Mouse (Mus musculus) cerebellum, adult 9-10 months (tissue): ENCODE data around the gene Sap30l.
A peak's percentile ranks its signal among the peaks of the same experiment; 100 is the strongest.
"Not testable (repeated sequence)": the region's sequence is repeated elsewhere in the genome, so short reads cannot be mapped to it uniquely, and the experiment has no call there.

Experiments
- DNase-seq: peaks from one replicate; pipeline ENCODE4 v3.0.0; 2022

The Sap30l gene

DNA sequence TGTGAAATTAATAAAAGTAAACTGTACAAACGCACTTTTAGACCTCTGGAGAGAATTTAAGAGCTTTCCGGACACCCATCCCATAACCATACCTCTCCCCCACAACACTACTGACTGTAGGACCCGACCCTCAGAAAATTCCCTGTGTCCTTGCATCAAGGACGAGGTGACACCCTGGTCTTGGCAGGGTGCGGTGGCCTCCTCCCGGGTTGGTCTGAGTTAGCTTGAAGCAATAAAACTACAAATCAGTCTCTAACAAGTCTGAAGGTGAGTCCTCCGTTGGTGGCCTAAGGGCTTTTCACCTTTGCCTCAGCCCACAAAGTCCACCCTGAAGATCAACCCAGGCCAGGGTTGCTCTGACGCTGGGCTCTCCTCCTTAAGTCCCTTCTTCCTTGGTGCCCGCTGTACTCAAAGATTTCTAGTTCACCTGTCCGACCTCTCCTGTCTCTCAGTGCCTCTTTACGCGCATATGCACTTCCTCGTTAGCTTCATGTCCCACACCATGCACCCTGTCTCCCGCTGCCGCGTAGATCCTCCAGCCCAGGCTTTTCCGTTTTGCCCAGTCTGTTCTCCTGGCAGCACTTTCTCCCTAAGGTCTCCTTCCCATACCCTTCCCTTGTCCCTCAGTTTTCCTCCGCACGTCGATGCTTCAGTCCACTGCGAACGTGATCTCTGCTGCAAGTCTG, 1.0 kb upstream of the Sap30l start:
- peak; percentile 18 for DNase-seq

- DNase-seq, result peak; percentile 39
These were observed 501 bp downstream of the Sap30l start for GRCm38 (mm10) chr11:57801766-57802510.

GRCm38 (mm10) chr11:57802511-57802870, 1.1 kb downstream of the Sap30l start:
- DNase-seq, result peak; percentile 32

GRCm38 (mm10) chr11:57805047-57805446, 3.6 kb downstream of the Sap30l start:
- no peak for DNase-seq

DNA sequence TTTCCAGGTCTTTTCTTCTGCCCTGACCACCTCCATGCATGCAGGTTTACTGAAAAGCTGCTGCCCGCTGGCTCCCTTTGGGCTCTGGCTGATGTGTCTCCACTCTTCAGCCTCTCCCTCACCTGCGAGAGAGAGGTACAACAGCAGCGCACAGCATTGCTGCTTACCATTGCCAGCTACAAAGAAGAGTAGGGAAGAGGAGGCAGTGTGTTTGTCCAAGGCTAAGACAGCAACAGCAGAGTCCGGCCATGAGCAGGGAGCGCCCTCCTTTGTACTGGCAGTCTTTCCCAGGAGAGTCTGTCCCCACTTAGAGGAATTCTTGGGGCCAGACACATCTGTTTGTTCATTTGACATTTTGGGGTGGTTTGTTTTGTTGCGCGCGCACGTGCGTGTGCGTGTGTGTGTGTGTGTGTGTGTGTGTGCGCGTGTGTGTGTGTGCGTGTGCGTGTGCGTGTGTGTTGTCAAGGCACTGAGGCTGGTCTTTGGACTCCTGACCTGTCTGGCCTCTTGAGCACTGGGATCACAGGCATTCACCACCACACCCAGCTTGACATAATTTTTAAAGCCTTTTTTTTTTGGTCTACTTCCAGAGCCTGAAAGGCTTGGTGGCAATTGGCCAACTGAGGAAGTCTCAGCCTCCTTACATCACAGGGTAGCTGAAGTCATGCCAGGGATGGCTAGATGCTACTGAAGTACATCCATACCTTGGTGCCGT, 7.7 kb downstream of the Sap30l start:
- no peak for DNase-seq

DNA sequence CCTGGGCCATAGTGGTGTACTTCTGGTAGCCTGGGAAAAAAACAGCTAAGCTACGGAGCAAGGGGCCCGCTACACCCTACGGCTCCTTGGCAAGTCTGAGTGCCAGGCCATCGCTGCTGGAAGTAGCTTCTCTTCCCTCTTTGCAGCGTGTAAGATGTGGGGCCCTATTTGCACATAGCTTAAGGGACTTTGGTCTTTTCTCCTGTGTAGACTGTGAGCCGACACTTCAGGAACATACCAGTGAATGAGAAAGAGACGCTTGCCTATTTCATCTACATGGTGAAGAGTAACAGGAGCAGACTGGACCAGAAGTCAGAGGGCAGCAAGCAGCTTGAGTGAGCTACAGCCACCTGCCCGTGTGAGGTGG, 8.3 kb downstream of the Sap30l start:
- no peak for DNase-seq

DNA sequence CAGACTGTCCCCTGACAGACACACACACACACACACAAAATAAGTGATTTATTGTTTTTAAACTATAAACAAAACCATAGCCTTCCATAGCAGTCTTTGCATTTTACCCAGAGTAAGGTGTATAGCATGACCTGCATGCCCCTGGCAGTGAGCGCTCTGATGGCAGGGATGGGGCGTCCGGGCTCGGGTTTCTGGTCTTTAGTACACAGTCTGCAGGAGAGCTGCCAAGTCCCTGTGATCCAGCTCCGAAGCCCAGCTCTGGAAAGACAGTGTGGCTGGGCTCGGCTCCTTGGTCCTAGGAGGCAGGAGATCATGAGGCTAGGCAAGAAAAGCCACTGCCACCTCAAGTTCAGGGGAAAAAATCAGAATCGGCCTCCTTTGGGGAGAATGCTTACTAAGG, 9.6 kb downstream of the Sap30l start:
- DNase-seq, result no peak

- DNase-seq, result no peak
These were observed 10.8 kb downstream of the Sap30l start for GRCm38 (mm10) chr11:57812212-57812611.

DNA sequence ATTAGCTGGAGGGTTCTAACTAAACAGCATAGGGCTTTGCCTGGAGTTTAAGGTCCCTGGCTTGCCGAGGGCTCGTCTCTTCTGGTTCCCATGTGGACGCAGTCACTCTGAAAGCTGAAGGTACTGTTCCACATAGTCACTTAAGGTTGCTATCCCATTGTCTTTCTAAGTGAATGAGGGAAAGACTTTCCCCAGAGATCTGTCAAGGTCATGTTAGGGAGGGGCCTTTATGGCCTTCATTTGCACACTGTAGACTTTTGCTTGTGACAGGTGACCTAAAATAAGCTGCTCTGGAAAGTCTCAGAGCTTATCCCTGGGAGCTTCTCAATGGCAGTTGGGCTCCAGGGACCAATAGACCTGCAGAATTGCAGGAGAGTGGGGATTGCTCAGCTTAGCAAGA, 12.2 kb downstream of the Sap30l start:
- DNase-seq, result no peak

- no peak for DNase-seq
These were observed 16.8 kb downstream of the Sap30l start for GRCm38 (mm10) chr11:57818189-57818588.

GRCm38 (mm10) chr11:57819999-57820581, 18.7 kb downstream of the Sap30l start:
- DNase-seq, result peak; percentile 48

DNA sequence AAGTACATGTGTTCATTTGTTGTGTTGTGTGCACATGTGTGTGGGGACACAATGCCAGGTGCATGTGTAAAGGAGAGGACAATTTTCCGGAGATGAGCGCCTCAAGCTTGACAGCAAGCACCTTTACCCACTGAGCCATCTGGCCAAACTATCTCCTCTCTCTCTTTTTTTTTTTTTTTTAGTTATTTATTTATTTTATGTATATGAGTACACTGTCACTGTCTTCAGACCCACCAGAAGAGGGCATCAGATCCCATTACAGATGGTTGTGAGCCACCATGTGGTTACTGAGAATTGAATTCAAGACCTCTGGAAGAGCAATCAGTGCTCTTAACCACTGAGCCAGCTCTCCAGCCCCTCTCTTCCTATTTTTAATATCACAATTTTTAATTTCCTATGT, 21.7 kb downstream of the Sap30l start:
- not testable (repeated sequence) for DNase-seq

DNA sequence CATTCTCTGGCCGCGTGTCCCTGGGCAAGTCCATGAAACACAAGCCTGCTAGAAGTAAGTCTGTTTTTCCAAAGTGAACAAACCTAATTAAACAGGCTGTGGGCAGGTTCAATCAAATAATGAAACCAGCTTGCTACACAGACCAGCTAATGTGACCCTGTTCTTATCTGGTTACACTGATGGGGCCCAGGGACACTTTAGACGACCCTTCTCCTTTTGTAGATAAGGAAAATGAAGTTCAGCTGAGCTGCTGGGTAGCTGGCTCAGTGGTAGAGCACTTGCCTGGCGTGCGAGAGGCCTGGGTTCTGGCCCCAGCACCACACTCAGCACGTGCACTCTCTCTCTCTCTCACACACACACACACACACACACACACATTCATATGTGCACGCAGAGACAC, 22.3 kb downstream of the Sap30l start:
- no peak for DNase-seq

GRCm38 (mm10) chr11:57825234-57825633, 23.8 kb downstream of the Sap30l start:
- DNase-seq, result not testable (repeated sequence)

- no peak for DNase-seq
These were observed 25.8 kb downstream of the Sap30l start for GRCm38 (mm10) chr11:57827048-57827914.

DNA sequence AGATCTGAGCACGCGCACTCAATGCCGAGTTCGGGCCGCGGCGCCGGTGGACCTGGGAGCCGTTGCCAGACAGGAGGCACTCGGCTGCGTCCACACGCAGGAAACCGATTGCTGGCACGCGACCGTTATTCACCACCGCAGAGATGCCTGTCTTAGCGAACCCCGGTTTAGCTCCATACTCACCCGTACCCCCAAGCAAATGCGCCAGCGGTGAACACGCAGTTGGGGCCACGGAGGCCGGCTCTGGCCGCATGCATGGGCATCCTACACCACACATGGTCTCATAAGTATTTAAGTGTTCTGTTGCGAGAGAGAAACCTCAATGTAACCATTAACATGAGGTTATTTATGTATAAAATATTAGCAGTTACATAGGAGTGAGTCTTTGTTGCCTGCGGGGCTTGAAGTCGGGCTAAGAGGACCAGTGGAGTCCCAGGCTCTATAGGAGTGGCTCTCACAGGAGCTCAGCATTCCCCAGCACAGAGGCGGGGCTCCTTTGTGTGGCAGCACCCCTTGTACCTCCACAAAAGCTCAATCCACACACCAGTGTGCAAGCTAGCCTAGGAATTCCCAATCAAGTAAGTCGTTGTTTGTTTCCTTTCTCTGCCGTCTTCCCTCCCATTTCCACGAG, 26.6 kb downstream of the Sap30l start:
- no peak for DNase-seq

DNA sequence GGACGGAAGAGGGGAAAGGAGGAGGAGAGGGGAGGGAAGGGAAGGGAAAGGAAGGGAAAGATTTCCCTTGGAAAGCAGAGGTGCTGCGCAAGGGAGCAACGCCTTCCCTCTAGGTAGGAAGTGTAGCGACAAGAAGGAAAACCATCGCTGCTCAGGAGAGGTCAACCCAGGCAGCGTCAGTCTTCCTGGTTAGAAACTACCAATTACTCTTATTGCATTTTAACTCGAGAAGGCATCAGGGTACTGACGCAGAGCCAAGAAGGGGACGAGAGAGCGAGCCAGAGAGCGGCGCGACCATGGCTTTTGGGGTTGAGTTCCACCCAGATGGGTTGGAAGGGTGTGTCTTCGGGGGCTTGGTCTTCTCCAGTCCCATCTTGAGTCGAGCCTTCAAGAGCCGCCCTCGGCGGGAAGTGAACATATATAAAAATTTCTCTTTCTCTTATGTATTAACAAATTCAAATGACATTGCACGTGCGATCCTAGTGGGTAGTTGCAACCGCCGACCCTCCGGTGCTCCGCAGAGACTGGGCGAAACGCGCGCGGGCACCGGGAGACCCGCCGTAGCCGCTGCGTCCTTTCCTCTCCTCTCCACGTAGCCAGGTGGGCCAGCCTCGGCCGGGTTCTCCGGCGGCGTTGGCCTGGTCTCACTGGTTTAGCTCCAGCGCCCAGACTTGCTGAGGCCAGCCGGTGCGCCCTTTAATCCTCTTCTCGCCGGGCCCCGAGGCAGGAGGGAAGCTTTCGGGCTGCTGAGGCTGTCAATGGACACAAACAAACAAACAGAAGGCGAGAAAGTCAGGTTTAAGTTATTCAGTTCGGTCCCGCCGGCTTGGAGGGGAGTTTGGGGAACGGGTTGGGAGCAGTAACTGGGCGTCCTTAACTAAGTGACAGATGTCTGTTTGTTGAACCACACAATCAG, 27.8 kb downstream of the Sap30l start:
- DNase-seq, result no peak

- DNase-seq, result no peak
These were observed 28.7 kb downstream of the Sap30l start for GRCm38 (mm10) chr11:57829871-57830775.

- no peak for DNase-seq
These were observed 29.9 kb downstream of the Sap30l start for GRCm38 (mm10) chr11:57831281-57831781.

DNA sequence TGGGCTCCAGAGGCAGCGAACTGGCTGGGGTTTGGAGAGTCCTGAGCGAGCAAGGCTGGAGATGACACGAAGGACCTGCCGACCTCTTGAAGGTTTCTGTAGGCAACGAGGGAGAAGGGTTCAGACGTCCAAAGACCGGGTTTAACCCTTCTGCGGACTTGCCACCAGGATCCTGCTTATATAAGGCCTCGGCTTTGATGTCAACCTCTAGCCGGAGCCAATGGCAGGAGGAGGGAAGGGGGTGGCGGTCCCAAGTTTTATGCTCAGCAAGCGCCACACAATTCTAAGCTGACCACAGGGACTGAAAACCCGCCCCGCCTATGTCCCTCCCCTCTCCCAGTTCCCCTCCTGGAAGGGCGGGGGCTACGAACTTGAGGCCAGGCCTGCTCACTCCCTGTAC, 30.4 kb downstream of the Sap30l start:
- no peak for DNase-seq
